ENCODE assay signal across 11 mouse cellular contexts in the genomic region with DNA sequence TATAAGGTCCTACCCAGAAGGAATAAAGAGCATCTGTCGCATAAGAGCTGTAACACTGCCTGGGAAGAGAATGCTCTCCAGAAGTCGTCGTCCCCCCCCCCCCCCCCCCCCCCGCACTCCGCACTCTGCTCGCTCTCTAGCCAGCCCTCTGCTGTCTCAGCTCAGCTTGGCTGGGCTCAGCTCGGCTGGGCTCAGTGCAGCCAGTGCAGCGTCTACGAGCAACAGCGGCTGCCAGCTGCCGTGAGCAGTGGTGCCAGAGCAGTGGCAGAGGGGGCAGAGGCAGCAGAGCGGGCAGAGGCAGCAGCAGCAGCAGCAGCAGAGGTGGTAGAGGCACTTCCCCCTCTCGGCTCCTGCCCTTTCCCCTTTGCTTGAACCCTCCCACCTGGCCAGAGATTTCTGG.
DNase-seq lines count a peak whose midpoint lies in the region; ATAC-seq and TF ChIP-seq lines count a peak whose summit lies in the region.
"Had no signal": no experiment of that assay in that cellular context is flagged by ENCODE, and none has a peak within 500 bp of the region (broad histone marks: within the 10 kb centered on the region; RNA-seq: fewer than 3 reads in every experiment).

No protein-coding gene starts in this region.

- H3K36me3 ChIP-seq in heart, embryonic 15.5 days = no peaks in the 10 kb centered on the region
- no peaks in the 10 kb centered on the region for H3K36me3 ChIP-seq in ES-Bruce4 (ENCODE audit: control insufficient read depth, insufficient read depth, low read length, poor library complexity, severe bottlenecking)
- H3K36me3 ChIP-seq in embryonic facial prominence, embryonic 12.5 days = no peaks in the 10 kb centered on the region
- no peaks in the 10 kb centered on the region for H3K36me3 ChIP-seq in limb, embryonic 10.5 days

- no peak overlapping the region for H3K9ac ChIP-seq in heart, embryonic 15.5 days
- no peak overlapping the region for H3K9ac ChIP-seq in ES-Bruce4 (ENCODE audit: low read depth, poor library complexity, severe bottlenecking)
- H3K9ac ChIP-seq in embryonic facial prominence, embryonic 12.5 days = no peak overlapping the region

- no peak for DNase-seq in heart, postnatal 4 days
- DNase-seq in limb, embryonic 10.5 days (ENCODE audit: low spot score) = no peak
- DNase-seq in thymus, postnatal 25 days = no peak
- DNase-seq in lung, adult 18-20 months = no peak
- DNase-seq: thymus, postnatal 36 days had no signal

- H3K4me3 ChIP-seq in heart, embryonic 15.5 days = no peak overlapping the region
- 0 out of 2 replicates have a peak overlapping the region, but pooled peaks have one; percentile 23 for H3K4me3 ChIP-seq in ES-Bruce4 (ENCODE audit: low read depth, low read length)
- no peak overlapping the region for H3K4me3 ChIP-seq in embryonic facial prominence, embryonic 12.5 days
- H3K4me3 ChIP-seq in limb, embryonic 10.5 days = peak overlapping the region; percentile 27; the same call in 1 of the 2 replicates
- H3K4me3 ChIP-seq: erythroblast, embryonic 14.5 days had no signal

- WGBS in heart, embryonic 15.5 days = 24% methylated on average over 10 of the region's 13 CpGs
- 23% methylated on average over 11 of the region's 13 CpGs for WGBS in embryonic facial prominence, embryonic 12.5 days
- 33% methylated on average over 12 of the region's 13 CpGs for WGBS in limb, embryonic 10.5 days

- H3K4me2 ChIP-seq in heart, embryonic 15.5 days = peak overlapping the region; percentile 28
- peak overlapping the region; percentile 29; the same call in 1 of the 2 replicates for H3K4me2 ChIP-seq in embryonic facial prominence, embryonic 12.5 days (replicated peaks)

- no peak overlapping the region for H3K27ac ChIP-seq in heart, embryonic 15.5 days
- H3K27ac ChIP-seq in ES-Bruce4 (ENCODE audit: insufficient read depth, low read length) = no peak overlapping the region
- H3K27ac ChIP-seq in embryonic facial prominence, embryonic 12.5 days = no peak overlapping the region
- no peak overlapping the region; the same call in 1 of the 2 replicates for H3K27ac ChIP-seq in limb, embryonic 10.5 days

- no peaks in the 10 kb centered on the region for H3K9me3 ChIP-seq in heart, embryonic 15.5 days (replicated peaks)
- H3K9me3 ChIP-seq in ES-Bruce4 (replicated peaks; ENCODE audit: control insufficient read depth, insufficient read depth, low read length, poor library complexity, severe bottlenecking) = 0 out of 2 replicates have a peak, but pooled peaks cover 2% of the 10 kb centered on the region
- no peaks in the 10 kb centered on the region for H3K9me3 ChIP-seq in embryonic facial prominence, embryonic 12.5 days
- no peaks in the 10 kb centered on the region for H3K9me3 ChIP-seq in limb, embryonic 10.5 days (replicated peaks)

- TF ChIP-seq CTCF in ES-Bruce4 (IDR thresholded peaks at IDR 0.05; ENCODE audit: low read depth, low read length) = no peak

- no peaks in the 10 kb centered on the region for H3K27me3 ChIP-seq in heart, embryonic 15.5 days
- no peaks in the 10 kb centered on the region for H3K27me3 ChIP-seq in ES-Bruce4 (ENCODE audit: control insufficient read depth, insufficient read depth, low read length, poor library complexity, severe bottlenecking)
- no peaks in the 10 kb centered on the region for H3K27me3 ChIP-seq in embryonic facial prominence, embryonic 12.5 days
- H3K27me3 ChIP-seq in limb, embryonic 10.5 days (ENCODE audit: low read depth, poor library complexity, severe bottlenecking) = no peaks in the 10 kb centered on the region

- no peak for TF ChIP-seq POLR2A in ES-Bruce4 (IDR thresholded peaks at IDR 0.05; ENCODE audit: insufficient read depth, low read length)

- H3K4me1 ChIP-seq in heart, embryonic 15.5 days (replicated peaks) = no peaks in the 10 kb centered on the region
- no peaks in the 10 kb centered on the region for H3K4me1 ChIP-seq in ES-Bruce4 (ENCODE audit: control insufficient read depth, insufficient read depth, low read length)
- no peaks in the 10 kb centered on the region for H3K4me1 ChIP-seq in embryonic facial prominence, embryonic 12.5 days
- peaks cover 5% of the 10 kb centered on the region for H3K4me1 ChIP-seq in limb, embryonic 10.5 days

- ATAC-seq in heart, embryonic 15.5 days (replicated peaks; ENCODE audit: insufficient number of reproducible peaks, insufficient read depth, low FRiP score, low read depth) = no peak
- ATAC-seq in embryonic facial prominence, embryonic 12.5 days (ENCODE audit: insufficient number of reproducible peaks, insufficient read depth, low FRiP score, low TSS enrichment) = 0 out of 2 replicates have a peak, but pooled peaks have one; percentile 52
- no peak for ATAC-seq in monocyte, adult 5-6 weeks (replicated peaks; ENCODE audit: insufficient number of reproducible peaks, low FRiP score, low TSS enrichment, poor library complexity, severe bottlenecking)
- ATAC-seq: lung, postnatal 0 days had no signal

- no peak for TF ChIP-seq EP300 in ES-Bruce4 (IDR thresholded peaks at IDR 0.05; ENCODE audit: insufficient read depth, low read depth, low read length)

Comparison
In these comparisons a context has a peak if more than half of its experiments do, and no peak if none do; other contexts are left out.
1. H3K4me3 ChIP-seq: peak in ES-Bruce4 (single experiment) and limb, embryonic 10.5 days (single experiment); none in heart, embryonic 15.5 days (single experiment) and embryonic facial prominence, embryonic 12.5 days (single experiment).